Mouse (Mus musculus) granulocyte monocyte progenitor cell, adult 5-6 weeks (primary cell): ENCODE results near the gene 1700113H08Rik. TPM values are rescaled to one million over a fixed set of nuclear protein-coding genes. Genes with fewer than 3 reads are reported as not detected.

Experiments used
- ATAC-seq: replicated peaks from 2 replicates; pipeline ENCODE4 v1.8.0; 2016; ENCODE audit warnings: mild to moderate bottlenecking, moderate TSS enrichment, inconsistent platforms; ENCODE audit not compliant: poor library complexity, severe bottlenecking
- total RNA-seq, 2 experiments: library from RNA; stranded (forward) in 1 of 2; stranded (reverse) in 1 of 2; fragments of 200-712, 200-1000 nt in 1 of 2; fragments of >200 nt in 1 of 2; fragmentation: Nextera tagmentation in 1 of 2; gene quantifications; 2 replicates each; pipeline ENCODE4 v1.2.3; 2014 to 2017

1700113H08Rik gene
- total RNA-seq, 2 experiments from 2014 or later = not detected

GRCm38 (mm10) chr10:87153731-87154505, 96.1 kb downstream of the 1700113H08Rik start:
- no peak for ATAC-seq

- no peak for ATAC-seq
Measured at GRCm38 (mm10) chr10:87159781-87160180, 101.9 kb downstream of the 1700113H08Rik start.

GRCm38 (mm10) chr10:87196123-87196756, 138.4 kb downstream of the 1700113H08Rik start:
- no peak for ATAC-seq

- ATAC-seq = no peak
Measured at GRCm38 (mm10) chr10:87198720-87199119, 140.9 kb downstream of the 1700113H08Rik start.

DNA sequence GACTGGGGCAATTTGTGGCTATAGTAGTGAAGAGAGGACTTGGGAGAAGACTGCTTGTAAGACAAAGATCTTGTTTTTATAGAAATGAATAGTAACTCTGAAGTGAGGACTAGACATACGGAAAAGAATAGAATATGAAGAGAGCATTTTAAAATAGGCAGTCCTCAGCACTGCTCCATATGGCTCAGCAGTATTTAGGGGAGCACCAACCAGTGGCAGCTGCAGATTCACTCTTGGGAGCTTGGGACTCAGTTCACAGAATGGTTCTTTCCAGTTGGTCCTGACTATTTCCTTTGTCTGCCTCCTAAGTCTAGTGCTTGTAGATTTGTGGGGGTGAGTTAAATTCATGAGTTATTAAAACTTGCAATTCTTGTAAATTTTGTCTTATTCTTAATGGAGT, 151.6 kb downstream of the 1700113H08Rik start:
- no peak for ATAC-seq

- ATAC-seq = no peak
Measured at GRCm38 (mm10) chr10:87211046-87211445, 153.2 kb downstream of the 1700113H08Rik start.

DNA sequence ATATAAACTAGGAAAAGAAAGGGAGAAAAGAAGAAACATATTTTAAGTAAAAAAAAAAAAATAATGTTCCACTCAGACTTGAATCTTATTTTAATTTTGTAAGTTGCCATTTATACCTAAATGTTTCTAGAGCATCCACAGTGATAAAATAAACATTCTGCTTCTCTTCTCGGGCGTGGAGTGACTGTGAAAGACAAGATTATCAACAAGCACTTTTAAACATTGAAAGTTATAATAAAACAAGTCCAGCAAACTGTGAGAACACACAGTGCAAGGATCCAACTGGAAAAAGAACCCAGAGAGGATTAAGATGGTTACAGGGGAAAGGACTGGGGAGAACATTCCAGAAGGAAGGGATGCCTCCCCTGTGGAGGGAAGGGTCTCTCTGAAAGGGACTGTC, 155.0 kb downstream of the 1700113H08Rik start:
- no peak for ATAC-seq

DNA sequence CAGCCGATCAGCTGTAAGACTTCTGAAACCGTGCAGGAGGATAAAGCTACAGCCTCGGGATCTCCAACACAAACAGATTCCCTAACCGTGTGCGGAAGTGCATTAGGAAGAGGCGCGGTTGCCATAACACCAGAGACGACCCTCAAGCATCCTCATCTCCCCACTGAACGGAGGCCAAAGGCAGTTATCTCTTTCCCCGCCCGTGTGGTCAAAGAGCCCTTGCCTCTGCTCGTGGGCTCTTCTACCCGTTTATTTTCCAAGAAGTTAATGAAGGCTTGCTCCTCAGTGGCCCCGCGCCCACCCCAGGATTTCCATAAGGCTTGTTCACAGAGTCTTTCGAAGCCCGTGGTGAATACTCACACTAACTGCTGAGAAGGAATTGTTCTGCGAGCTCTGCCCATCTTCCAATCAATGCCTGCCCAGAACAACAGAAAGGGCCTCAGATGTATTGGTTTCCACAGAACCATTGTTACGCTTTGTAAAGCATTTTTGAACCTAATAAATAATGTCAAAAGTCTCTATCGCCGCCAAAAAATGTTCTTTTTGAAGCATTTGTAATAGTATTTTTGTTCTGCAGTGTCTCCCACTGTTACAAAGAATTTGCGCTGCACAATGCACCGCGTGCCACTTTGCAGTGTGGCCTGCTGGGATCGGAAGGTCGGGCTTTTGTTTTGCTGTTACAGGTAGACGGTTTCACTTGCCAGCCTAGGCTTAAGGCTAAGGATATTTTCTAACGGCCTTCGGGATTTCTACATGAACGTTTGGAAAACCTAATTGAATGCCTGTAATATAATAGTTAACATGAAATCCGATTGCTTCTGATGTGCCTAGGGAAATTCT, 172.4 kb downstream of the 1700113H08Rik start:
- ATAC-seq = no peak

DNA sequence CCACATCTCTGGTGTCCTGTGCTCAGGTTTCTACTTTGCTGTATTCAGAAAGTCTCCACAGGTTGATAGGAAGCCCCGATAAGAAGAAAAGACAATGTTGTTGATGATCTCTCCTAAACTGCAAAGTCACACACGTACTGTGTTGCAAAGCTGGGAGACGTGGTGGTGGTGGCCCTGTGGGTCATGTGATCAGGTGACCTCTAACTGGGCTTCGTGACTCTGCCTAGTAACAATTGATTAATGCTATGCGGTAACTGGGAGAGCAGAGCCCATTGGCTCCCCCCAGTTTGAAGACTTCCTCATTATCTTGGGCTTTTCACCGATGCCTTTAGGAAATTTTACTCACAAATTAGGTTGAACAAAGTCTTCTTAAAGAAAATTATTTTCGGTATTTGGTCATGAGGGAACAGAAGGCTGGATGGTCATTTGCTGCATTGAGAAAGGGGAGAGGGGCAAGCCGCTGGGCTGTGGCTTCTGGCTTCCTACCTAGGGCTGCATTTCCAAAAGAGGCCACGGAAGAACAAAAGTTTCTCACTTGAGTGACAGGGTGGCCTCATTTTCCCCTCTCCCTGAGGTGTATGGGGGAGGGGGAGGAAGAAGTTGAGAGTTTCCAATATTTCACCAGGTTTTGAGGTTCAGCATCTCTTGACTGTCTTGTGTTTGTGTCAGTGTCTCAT, 181.6 kb downstream of the 1700113H08Rik start:
- ATAC-seq = no peak

DNA sequence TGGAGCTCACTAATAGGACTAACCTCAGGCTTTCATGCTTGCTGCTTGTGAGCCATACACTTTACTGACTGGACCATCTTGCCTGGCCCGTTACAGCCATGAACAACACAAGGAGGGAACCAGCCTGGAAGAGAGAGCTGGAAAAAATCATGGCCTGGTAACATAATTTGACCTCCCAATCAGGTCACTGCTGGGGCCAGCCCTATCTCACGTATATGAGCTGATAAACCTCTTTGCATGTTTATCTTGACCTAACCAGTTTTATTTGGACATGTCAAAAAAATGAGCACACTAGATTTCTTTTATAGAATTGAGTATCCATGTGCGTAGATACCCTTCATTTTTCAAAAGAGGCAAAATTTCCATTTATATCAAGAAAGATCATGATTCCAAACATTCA, 213.9 kb downstream of the 1700113H08Rik start:
- ATAC-seq = no peak

DNA sequence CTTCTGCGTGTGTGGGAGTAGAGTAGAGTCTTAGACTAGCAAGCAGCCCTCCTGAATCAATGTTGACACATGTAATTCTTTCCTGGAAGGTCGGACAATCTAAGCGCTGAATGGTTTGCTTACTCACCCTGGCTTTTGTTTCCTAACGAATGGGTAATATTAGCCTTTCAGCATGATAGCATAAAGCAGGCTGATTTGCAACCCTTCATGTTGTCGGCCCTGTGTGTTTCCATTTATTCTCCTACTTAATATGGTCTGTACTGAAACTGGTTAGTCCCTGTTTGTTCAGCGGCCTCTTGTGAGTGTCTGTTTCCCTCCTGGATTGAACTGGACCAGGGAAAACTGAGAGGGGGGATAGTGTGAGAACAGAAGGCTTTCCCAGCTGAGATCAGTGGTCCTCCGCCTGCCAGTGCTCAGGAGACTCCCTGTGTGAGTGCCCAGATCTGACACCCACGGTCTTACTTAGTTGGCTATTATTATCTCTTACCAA, 214.3 kb downstream of the 1700113H08Rik start:
- ATAC-seq = no peak

- ATAC-seq = no peak
Measured at GRCm38 (mm10) chr10:87275075-87275474, 217.2 kb downstream of the 1700113H08Rik start.

Other genes starting within 250 kb of the 1700113H08Rik start
- gene Stab2, start 50.0 kb upstream of the 1700113H08Rik start, total RNA-seq (2014; fragmentation: Nextera tagmentation) = not detected in 2 replicates
- not detected in 2 replicates for gene Stab2, start 50.0 kb upstream of the 1700113H08Rik start, total RNA-seq (2017)